Mouse (Mus musculus) urinary bladder, postnatal 0 days (tissue): ENCODE data around the gene Gm20219. TPM values are rescaled to one million over a fixed set of nuclear protein-coding genes. Genes with fewer than 3 reads are reported as not detected.

Experiments used
- polyA plus RNA-seq: library from polyadenylated mRNA; unstranded; fragments of >200 nt; fragmentation: Nextera tagmentation; extraction: Ambion mirVana; gene quantifications from 2 replicates; pipeline ENCODE4 v1.2.1, GENCODE M21; 2015

Gene Gm20219
- 9.6 and 11.7 TPM in 2 replicates for polyA plus RNA-seq

DNA sequence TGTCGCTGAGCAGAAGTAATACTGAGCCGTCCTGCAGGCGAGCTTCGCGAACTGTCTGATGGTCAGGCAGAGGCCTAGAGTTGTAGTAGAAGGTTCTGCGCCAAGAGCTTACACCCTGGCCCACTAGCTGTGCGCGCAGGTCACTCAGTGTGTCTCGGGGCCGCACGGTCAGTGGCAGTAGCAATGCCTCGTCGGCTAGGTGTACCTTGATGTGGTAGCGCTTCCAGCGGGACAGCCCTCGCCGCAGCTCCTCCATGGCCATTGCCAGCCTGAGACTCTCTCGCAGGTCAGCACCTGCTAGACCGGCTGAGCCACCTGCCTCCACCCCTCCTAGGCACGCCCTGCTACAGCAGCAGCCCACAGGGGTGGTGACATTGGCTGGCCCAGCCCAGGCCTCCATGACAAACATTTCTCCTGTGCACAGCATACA, at the start of gene Gm20219:
Gene Gm20219 (minus strand): TSS at position 266 of the 430 bp plus-strand sequence.

DNA sequence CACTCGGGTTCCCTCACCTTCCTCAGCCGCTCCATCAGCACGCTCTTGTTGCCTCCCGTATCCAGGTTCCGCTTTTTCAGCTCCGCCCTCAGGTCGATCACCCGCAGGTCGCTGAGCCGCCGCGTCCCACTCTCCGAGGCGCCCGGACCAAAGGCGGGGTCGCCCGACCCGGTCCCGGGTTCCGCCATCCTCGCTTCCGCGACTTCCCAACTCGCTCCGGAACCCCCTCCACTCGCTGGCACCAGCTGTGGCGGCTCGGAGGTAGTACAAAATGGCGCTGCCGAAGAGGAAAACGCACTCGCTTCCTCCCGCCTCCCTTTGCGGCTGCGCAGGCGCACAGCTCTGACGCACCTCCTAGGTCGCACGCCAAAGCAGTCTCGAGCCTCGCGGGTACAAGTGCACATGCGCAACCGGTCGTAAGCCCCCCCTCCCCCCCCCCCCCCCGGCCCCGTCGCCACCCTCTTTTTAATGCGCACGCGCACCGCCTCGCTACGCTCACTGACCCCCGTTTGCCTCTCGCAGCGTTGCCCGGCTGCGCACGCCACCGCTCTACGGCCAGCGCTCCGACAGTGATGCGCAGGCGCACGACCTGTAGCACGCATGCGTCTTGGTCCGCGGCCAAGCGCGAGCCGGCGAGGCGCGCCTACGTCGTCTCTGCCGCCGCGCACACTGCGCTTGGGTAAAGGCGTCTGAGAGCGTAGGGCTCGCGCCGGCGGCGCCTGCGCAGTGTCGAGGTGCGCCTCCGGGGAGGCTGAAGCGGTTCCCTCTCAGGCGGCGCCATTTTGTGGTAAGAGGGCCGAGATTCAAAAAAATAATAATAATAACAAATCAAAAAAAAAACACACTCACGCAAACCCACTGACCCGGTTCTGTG, 30.3 kb upstream of the Gm20219 start, which contains the start of the genes Safb2 and Safb:
Gene Safb2 (minus strand): TSS at position 329 of the 874 bp plus-strand sequence.
Gene Safb (plus strand): TSS at position 569 of the 874 bp plus-strand sequence.

GRCm38 (mm10) chr17:56512310-56512709, 41.9 kb downstream of the Gm20219 start, which contains the start of gene Znrf4:
Gene Znrf4, minus strand, starts transcription at chr17:56512431.

Other genes starting within 250 kb of the Gm20219 start
- gene Kdm4b, start 228.3 kb downstream of the Gm20219 start, polyA plus RNA-seq: 23.0 and 24.0 TPM in 2 replicates
- gene Ptprs, start 77.9 kb downstream of the Gm20219 start, polyA plus RNA-seq: 37.4 and 42.8 TPM in 2 replicates
- gene Znrf4, start 42.0 kb downstream of the Gm20219 start, polyA plus RNA-seq: not detected in 2 replicates
- 28.1 and 30.2 TPM in 2 replicates for gene Safb2, start 30.2 kb upstream of the Gm20219 start, polyA plus RNA-seq
- 33.7 and 43.2 TPM in 2 replicates for gene Safb, start 30.4 kb upstream of the Gm20219 start, polyA plus RNA-seq
- 232 and 244 TPM in 2 replicates for gene 2410015M20Rik, start 55.4 kb upstream of the Gm20219 start, polyA plus RNA-seq
- 1,651 and 1,836 TPM in 2 replicates for gene Rpl36, start 59.0 kb upstream of the Gm20219 start, polyA plus RNA-seq
- gene Lonp1, start 72.5 kb upstream of the Gm20219 start, polyA plus RNA-seq: 28.0 and 29.6 TPM in 2 replicates
- 4.6 TPM in 2 replicates for gene Catsperd, start 73.8 kb upstream of the Gm20219 start, polyA plus RNA-seq
- gene Ranbp3, start 118.9 kb upstream of the Gm20219 start, polyA plus RNA-seq: 45.2 and 45.5 TPM in 2 replicates
- gene Ndufa11, start 163.4 kb upstream of the Gm20219 start, polyA plus RNA-seq: 524 and 561 TPM in 2 replicates
- gene Vmac, start 163.6 kb upstream of the Gm20219 start, polyA plus RNA-seq: 16.6 and 18.3 TPM in 2 replicates
- gene Nrtn, start 203.1 kb upstream of the Gm20219 start, polyA plus RNA-seq: 13.4 and 14.0 TPM in 2 replicates
- 19.8 and 24.6 TPM in 2 replicates for gene Dus3l, start 210.4 kb upstream of the Gm20219 start, polyA plus RNA-seq
- 0.19 and 0.31 TPM in 2 replicates for gene Prr22, start 215.9 kb upstream of the Gm20219 start, polyA plus RNA-seq